Mouse (Mus musculus) midbrain, embryonic 12.5 days (tissue): ENCODE data around the gene Pcyt2. TPM values are rescaled to one million over a fixed set of nuclear protein-coding genes. Genes with fewer than 3 reads are reported as not detected.
"Not testable (repeated sequence)": the region's sequence is repeated elsewhere in the genome, so short reads cannot be mapped to it uniquely, and the experiment has no call there.

Experiments used
- ATAC-seq: fragments of 200-750 bp; cut with Nextera tagmentation; 2 replicates; pipeline ENCODE4 v1.8.0; 2017; ENCODE audit warnings: low read depth, moderate TSS enrichment, moderate library complexity; ENCODE audit not compliant: low FRiP score
- H3K27ac ChIP-seq: fragments of 300-500 bp; sonication (generic); replicated peaks from 2 replicates; pipeline ENCODE4 v1.5.1; 2016; ENCODE audit warnings: mild to moderate bottlenecking
- H3K27me3 ChIP-seq: fragments of 300-500 bp; sonication (generic); 2 replicates; pipeline ENCODE4 v1.6.1; 2016; ENCODE audit warnings: mild to moderate bottlenecking
- H3K36me3 ChIP-seq: fragments of 300-500 bp; sonication (generic); 2 replicates; pipeline ENCODE4 v1.6.1; 2016
- H3K4me1 ChIP-seq: fragments of 300-500 bp; sonication (generic); 2 replicates; pipeline ENCODE4 v1.6.1; 2016
- H3K4me2 ChIP-seq: fragments of 300-500 bp; sonication (generic); replicated peaks from 2 replicates; pipeline ENCODE4 v1.6.1; 2016; ENCODE audit warnings: mild to moderate bottlenecking, moderate library complexity
- H3K4me3 ChIP-seq: fragments of 300-500 bp; sonication (generic); 2 replicates; pipeline ENCODE4 v1.5.1; 2016; ENCODE audit warnings: mild to moderate bottlenecking
- H3K9ac ChIP-seq: fragments of 300-500 bp; sonication (generic); replicated peaks from 2 replicates; pipeline ENCODE4 v1.6.1; 2016; ENCODE audit warnings: mild to moderate bottlenecking, moderate library complexity
- H3K9me3 ChIP-seq: fragments of 300-500 bp; sonication (generic); 2 replicates; pipeline ENCODE4 v1.6.1; 2016; ENCODE audit warnings: mild to moderate bottlenecking
- WGBS: fragments of 180-500 bp; shearing (Covaris S2); methylation state at CpG from one replicate; pipeline ENCODE4 v1.1.7; 2016; 5-methylcytosine and 5-hydroxymethylcytosine counted together
- polyA plus RNA-seq: library from polyadenylated mRNA; unstranded; fragments of >200 nt; fragmentation: Nextera tagmentation; extraction: Ambion mirVana; gene quantifications from 2 replicates; pipeline ENCODE4 v1.2.1, GENCODE M21; 2016

Pcyt2 gene
- polyA plus RNA-seq, 1 experiment from 2014 or later = 157 TPM

DNA sequence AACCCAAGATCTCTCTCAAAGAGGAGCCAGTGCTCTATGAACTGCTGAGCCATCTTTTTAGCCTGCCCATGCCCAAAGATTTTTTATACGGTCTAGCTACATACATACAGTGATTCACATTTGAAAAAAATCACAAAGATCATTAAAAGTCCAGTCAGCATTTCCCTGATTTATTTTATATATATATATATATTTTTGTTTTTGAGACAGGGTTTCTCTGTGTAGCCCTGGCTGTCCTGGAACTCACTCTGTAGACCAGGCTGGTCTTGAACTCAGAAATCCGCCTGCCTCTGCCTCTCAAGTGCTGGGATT is 34.8 kb downstream of the Pcyt2 start:
- not testable (repeated sequence) for H3K27ac ChIP-seq, H3K9ac ChIP-seq, H3K27me3 ChIP-seq, H3K4me2 ChIP-seq, ATAC-seq, H3K4me3 ChIP-seq, H3K9me3 ChIP-seq
- Histone ChIP-seq H3K4me1 (peaks cover 33% of the 10 kb centered on the region), H3K36me3 (peaks cover 62% of the 10 kb centered on the region)
- WGBS = 92% methylated on average over 2 of the region's 2 CpGs

DNA sequence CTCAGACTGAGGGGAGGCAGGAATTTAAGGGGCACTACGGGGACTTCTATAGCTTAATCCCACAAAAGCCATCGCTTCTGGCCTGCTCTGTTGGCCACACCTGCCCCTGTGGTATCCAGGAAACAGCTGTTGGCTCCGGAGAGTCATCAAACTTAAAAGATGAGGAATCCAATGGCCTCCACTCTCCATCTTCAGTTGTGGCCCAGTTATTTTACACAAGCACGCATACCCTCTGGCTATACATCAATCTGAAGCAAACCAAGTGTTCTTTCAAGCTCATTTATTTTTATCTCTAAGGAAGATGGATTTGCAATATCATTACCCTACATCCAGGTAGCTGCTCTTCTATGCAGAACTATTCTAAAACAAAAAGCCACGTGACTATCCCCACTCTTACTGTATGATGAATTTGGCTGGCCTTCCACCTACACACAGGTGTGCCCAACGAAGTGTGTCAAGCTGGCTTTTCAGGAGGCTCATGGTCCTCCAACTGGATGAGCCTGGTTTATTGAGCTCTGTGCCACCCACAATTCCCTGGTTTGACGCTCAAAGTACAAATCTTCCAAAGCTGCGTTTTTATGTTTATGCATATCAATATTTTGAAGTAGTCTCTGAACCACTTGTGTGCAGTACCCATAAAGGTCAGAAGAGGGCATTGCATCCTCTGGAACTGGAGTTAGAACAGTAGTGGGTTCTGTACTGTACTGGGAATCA is 35.3 kb downstream of the Pcyt2 start:
- H3K4me2 ChIP-seq = peak overlapping the region; percentile 92
- H3K4me1 ChIP-seq = peaks cover 33% of the 10 kb centered on the region
- 0 out of 2 replicates have a peak, but pooled peaks have one; percentile 2 for ATAC-seq
- peaks cover 4% of the 10 kb centered on the region; the same call in 1 of the 2 replicates for H3K9me3 ChIP-seq
- H3K9ac ChIP-seq = peak overlapping the region; percentile 97
- peak overlapping the region; percentile 92 for H3K4me3 ChIP-seq
- H3K36me3 ChIP-seq = peaks cover 62% of the 10 kb centered on the region
- no peaks in the 10 kb centered on the region for H3K27me3 ChIP-seq
- H3K27ac ChIP-seq = peak overlapping the region; percentile 93
- 74% methylated on average over 8 of the region's 8 CpGs for WGBS

DNA sequence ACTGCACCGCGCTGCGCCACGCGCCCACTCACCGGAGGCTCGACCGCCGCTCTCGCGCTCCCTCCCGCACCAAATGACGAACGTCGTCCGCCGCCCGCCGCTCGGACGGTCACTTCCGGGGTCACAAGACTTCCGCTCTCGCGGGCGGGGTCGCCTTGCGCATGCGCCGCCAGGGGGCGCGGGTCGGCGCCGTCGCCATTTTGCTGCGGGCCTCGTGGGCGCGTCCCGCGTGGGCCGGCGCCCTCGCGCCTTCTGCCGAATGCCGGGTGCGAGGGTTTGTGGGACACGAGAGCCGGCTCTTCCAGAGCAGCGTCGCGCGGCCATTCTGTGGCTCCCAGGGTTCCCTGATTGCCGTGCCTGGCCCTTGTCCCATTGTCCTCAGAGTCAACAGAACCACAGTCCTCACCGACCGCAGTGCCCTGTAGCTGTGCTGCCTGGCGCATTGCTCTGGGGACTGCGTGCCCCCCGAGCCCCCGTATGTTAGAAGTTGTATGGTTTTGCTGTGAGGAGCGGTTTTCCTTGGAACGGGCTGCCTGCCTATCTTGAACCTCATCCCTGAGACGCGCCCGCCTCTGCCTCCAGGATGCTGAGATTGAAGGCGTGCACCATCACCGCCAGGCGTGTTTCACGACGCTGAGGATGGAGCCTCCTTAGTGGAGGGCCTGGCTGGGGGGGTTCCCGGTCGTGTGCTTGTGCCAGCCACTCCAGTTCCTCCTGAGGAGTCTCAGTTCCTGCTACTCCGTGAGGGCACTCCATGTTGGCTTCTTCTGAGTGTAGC is 36.1 kb downstream of the Pcyt2 start, which contains the start of gene Arhgdia:
Gene Arhgdia (minus strand): TSS at position 135 of the 778 bp plus-strand sequence.
- Histone ChIP-seq H3K9me3 (peaks cover 4% of the 10 kb centered on the region; the same call in 1 of the 2 replicates), H3K4me2 (peak within 1 kb of the TSS; percentile 92), H3K27ac (peak within 1 kb of the TSS; percentile 93), H3K9ac (peak within 1 kb of the TSS; percentile 97), H3K27me3 (no peaks in the 10 kb centered on the region), H3K4me3 (peak within 1 kb of the TSS; percentile 92), H3K36me3 (peaks cover 58% of the 10 kb centered on the region), H3K4me1 (peaks cover 33% of the 10 kb centered on the region)
- ATAC-seq = peak; percentile 72
- WGBS = 4% methylated on average over 67 of the region's 75 CpGs

DNA sequence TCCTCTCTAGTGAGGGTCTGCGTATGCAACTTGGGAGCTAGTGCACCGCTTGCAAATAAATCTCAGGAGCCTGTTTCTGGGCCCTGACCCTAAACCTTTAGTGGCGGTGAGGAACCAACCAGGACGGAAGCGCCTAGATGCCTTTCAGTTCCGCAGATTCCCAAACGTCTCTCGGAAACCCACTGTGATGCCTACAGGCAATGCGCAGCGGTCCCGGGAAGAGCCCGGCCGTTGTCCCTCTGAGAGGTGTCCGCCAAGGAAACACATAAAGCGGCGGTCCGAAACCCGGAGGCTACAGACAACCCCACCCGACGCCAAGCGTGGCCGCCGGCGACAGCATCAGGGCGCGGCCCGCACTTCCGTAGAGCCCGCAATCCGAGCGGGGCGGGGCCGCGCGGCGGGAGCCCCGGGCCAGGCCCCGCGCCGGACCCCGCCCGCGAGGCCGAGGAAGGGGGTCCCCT is 36.8 kb downstream of the Pcyt2 start:
- under 1% methylated on average over 37 of the region's 44 CpGs for WGBS

DNA sequence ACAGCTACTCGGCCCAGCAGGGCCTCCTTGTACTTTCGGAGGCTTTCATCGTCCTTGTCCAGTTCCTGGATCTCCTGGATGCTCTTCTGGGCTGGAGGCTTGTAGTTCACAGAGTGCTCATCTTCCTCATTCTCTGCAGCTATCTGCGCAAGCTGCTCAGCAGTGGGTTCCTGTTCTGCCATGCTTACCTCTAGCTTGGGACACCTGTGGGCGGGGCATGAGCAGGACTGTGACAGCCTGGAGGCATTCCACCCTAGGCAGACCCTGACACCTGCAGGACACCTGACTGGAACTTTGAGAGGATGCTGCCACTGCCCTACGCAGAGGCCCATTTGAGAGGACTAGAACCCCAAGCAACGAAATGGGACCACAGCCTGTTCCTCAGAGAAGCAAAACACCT is 37.5 kb downstream of the Pcyt2 start:
- H3K4me1 ChIP-seq = peaks cover 33% of the 10 kb centered on the region
- H3K27me3 ChIP-seq = no peaks in the 10 kb centered on the region
- ATAC-seq = no peak
- peak overlapping the region; percentile 92 for H3K4me3 ChIP-seq
- H3K27ac ChIP-seq = peak overlapping the region; percentile 93
- peak overlapping the region; percentile 97 for H3K9ac ChIP-seq
- H3K36me3 ChIP-seq = peaks cover 43% of the 10 kb centered on the region
- peaks cover 4% of the 10 kb centered on the region; the same call in 1 of the 2 replicates for H3K9me3 ChIP-seq
- 61% methylated on average over 7 of the region's 7 CpGs for WGBS
- H3K4me2 ChIP-seq = peak overlapping the region; percentile 92

More for the DNA sequence above, 36.8 kb downstream of the Pcyt2 start:
- Histone ChIP-seq H3K9ac (peak overlapping the region; percentile 97), H3K4me1 (peaks cover 33% of the 10 kb centered on the region), H3K27me3 (no peaks in the 10 kb centered on the region), H3K27ac (peak overlapping the region; percentile 93), H3K4me3 (peak overlapping the region; percentile 92), H3K4me2 (peak overlapping the region; percentile 92), H3K9me3 (peaks cover 4% of the 10 kb centered on the region; the same call in 1 of the 2 replicates), H3K36me3 (peaks cover 50% of the 10 kb centered on the region)
- ATAC-seq = peak; percentile 60

DNA sequence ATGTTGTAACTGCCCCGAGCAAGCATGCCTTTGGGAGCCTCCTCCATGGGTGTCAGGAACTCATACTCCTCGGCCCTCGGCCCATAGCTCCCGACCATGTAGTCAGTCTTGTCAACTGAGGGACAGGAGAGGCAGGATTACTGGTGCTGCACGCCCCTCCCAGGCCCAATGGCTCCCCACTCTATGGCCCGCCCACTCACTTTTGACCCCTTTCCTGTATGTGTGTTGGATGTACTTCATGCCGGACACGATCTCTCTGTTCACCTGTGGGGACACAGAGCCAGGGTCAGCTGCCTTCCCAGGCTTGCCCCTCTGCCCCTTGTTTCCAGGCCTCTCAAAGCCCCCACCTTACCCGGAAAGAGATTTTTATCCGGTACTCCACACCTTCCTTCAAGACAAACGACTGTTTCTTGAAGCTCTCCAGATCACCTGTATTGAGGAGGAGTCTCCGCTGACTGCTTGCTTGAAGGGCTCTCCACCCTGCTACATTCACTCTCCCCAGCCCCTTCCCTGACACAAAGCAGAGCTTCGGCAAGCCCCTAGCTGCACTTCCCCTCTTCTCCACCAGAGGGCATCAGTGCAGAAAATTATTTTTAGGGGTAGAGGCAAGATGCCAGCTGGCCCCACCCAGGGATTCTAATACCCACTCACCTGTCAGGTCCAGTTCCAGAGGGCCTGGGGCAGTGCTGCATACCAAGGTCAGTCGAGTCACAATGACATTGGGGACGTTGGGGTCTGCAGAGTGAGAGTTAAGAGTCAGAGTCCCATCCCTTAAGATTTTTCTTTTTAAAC is 38.2 kb downstream of the Pcyt2 start:
- Histone ChIP-seq H3K4me3 (peak overlapping the region; percentile 92), H3K4me2 (peak overlapping the region; percentile 92), H3K4me1 (peaks cover 37% of the 10 kb centered on the region), H3K27ac (peak overlapping the region; percentile 93), H3K9me3 (peaks cover 4% of the 10 kb centered on the region; the same call in 1 of the 2 replicates), H3K27me3 (no peaks in the 10 kb centered on the region), H3K9ac (peak overlapping the region; percentile 97; the same call in 1 of the 2 replicates), H3K36me3 (peaks cover 39% of the 10 kb centered on the region)
- 67% methylated on average over 15 of the region's 15 CpGs for WGBS
- peak; percentile 23; the same call in 1 of the 2 replicates for ATAC-seq

DNA sequence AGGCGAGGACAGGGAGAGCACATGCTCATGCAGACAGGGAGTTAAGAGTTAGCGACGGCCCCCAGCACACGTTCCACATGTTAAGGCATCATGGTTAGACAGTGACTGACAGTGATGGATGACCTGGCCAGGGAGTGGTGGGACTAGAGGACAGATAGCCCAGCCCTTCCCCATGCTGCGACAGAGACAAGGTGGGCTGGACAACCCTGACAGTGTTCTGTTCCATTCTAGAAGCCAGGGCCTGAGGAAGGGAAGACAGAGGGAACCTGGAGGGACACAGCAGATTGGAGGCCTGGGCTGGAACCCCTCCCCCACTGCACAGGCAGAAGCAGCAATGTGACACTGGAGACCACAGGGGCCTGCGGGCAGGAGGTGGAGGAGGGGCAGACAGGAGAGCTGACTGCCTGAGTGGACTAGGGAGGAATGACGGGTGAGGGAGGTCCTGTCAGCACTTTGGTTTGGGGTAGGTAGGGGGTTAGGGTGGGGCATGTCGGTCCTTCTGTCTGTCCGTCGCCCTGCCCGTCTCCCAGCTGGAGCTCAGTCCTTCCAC is 39.0 kb downstream of the Pcyt2 start:
- no peaks in the 10 kb centered on the region for H3K27me3 ChIP-seq
- peaks cover 2% of the 10 kb centered on the region; the same call in 1 of the 2 replicates for H3K9me3 ChIP-seq
- WGBS = 88% methylated on average over 11 of the region's 11 CpGs
- ATAC-seq = no peak
- H3K27ac ChIP-seq = peak overlapping the region; percentile 20
- H3K36me3 ChIP-seq = peaks cover 31% of the 10 kb centered on the region
- H3K4me1 ChIP-seq = peaks cover 43% of the 10 kb centered on the region
- H3K4me2 ChIP-seq = no peak overlapping the region
- 0 out of 2 replicates have a peak overlapping the region, but pooled peaks have one; percentile 7 for H3K4me3 ChIP-seq
- H3K9ac ChIP-seq = no peak overlapping the region; the same call in 1 of the 2 replicates

DNA sequence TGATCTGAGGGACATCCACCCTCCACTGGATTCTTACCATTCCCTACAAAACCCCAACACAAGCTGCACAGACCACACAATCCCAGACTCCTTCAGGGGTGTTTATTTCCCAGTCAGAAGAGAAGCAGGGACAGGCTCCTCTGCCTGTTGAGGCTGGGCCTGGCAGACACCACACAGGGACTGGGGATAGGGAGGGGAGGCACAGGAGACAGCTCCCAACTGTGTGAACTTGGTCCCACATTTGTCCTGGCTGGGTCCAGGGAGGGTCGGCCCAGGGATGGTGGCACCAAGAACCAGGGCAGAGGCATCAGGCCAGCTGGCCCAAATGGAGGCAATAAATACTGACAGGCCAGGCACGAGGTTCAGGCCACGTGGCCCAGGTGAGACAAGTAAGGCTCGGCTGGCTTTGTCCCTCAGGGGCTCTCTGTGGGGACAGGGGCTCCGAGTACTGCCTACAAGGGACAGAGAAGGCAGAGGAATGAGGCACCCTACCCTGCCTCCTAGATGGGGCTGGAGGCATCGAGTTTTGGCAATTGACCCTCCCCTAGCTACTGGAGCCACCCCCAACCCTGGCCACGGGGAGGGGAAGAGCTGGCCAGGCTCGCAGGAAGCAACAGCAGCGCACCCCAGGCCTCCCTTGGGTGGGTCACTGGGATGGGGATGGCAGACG is 39.6 kb downstream of the Pcyt2 start:
- Histone ChIP-seq H3K27ac (peak overlapping the region; percentile 20), H3K9ac (no peak overlapping the region), H3K4me1 (peaks cover 44% of the 10 kb centered on the region), H3K9me3 (no peaks in the 10 kb centered on the region), H3K27me3 (no peaks in the 10 kb centered on the region), H3K4me2 (no peak overlapping the region), H3K4me3 (0 out of 2 replicates have a peak overlapping the region, but pooled peaks have one; percentile 7), H3K36me3 (peaks cover 27% of the 10 kb centered on the region)
- 91% methylated on average over 10 of the region's 10 CpGs for WGBS
- no peak for ATAC-seq

DNA sequence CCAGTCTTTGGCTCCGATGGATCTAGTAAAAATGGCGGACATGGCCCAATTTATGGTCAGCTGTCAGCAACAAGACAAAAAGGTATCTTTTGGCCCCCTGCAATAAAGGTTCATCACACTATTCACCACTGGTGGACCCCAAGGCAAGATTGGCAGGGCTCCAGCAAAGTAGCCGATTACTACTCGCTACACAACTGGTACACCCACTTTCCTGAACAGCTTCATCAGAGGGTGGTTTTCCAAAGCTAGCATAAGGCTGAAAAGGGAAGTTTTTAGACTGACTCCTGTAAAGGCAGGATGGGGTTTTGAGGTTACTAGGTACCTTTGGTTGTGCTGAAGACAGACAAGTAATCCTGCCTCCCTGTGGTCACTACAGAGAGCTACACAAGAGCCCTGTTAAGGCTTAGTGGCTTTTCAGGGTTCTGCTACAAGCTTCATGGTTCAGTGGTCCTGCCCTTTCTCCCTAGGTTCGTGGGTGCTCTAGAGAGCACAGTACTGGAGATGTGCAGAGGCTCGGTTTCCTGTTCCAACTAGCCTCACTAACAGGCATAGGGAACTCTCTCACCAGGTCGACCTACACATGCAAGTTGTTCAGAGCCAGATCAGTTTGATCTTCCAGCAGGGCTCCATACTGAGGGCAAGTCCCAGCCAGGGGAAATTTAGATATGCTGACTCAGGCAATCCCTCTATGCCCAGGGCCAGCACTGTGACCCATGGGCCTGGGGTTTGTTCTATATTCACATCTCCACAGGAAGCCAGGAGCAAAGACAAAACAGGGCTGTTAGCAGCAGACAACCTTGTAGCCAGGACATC is 40.3 kb downstream of the Pcyt2 start:
- no peak overlapping the region for H3K27ac ChIP-seq
- H3K4me2 ChIP-seq = no peak overlapping the region
- H3K9ac ChIP-seq = no peak overlapping the region
- no peaks in the 10 kb centered on the region for H3K9me3 ChIP-seq
- H3K4me1 ChIP-seq = peaks cover 42% of the 10 kb centered on the region
- 83% methylated on average over 7 of the region's 7 CpGs for WGBS
- peaks cover 27% of the 10 kb centered on the region for H3K36me3 ChIP-seq
- no peaks in the 10 kb centered on the region for H3K27me3 ChIP-seq
- no peak overlapping the region for H3K4me3 ChIP-seq
- ATAC-seq = no peak

DNA sequence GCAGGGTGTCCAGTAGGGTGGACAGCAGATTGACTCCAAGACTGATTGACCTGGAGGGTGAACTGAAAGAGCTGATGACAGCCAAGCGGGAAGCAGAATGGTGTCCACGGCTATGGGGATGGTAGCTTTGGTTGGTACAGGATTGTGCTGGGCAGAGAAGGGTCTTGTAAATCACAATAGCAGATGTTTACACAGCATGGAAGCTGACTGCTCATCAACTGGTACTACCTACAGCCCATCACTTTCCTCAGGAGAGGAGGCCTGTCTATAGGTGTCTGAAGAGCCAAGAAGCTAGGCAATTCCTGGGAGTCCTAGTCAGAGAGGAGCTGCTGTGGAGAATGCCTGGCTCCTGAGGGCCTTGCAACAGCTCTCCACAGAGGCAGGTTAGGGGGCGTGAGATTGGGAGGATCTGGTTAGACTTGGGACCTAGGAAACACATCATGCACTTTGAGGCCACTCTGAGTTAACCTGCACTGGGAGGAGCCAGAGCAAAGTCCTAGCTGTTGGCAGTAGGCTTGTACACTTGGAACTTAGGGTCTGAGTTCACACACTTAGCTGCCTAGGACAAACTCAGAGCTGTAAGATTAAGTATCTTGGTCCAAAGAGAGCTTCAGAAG is 41.3 kb downstream of the Pcyt2 start:
- H3K4me1 ChIP-seq = peaks cover 39% of the 10 kb centered on the region
- H3K9ac ChIP-seq = no peak overlapping the region
- no peaks in the 10 kb centered on the region for H3K27me3 ChIP-seq
- no peak overlapping the region for H3K4me2 ChIP-seq
- H3K36me3 ChIP-seq = peaks cover 28% of the 10 kb centered on the region
- no peak overlapping the region for H3K4me3 ChIP-seq
- H3K27ac ChIP-seq = no peak overlapping the region
- 88% methylated on average over 3 of the region's 3 CpGs for WGBS
- ATAC-seq = no peak
- no peaks in the 10 kb centered on the region for H3K9me3 ChIP-seq
